Mouse (Mus musculus) ovary, postnatal 14 days (tissue): ENCODE data around the gene Isl1.
A peak's percentile ranks its signal among the peaks of the same experiment; 100 is the strongest.

ENCODE experiments used
- DNase-seq: peaks from one replicate; pipeline ENCODE4 v3.0.0; 2022; ENCODE audit warnings: low spot score

The Isl1 gene

DNA sequence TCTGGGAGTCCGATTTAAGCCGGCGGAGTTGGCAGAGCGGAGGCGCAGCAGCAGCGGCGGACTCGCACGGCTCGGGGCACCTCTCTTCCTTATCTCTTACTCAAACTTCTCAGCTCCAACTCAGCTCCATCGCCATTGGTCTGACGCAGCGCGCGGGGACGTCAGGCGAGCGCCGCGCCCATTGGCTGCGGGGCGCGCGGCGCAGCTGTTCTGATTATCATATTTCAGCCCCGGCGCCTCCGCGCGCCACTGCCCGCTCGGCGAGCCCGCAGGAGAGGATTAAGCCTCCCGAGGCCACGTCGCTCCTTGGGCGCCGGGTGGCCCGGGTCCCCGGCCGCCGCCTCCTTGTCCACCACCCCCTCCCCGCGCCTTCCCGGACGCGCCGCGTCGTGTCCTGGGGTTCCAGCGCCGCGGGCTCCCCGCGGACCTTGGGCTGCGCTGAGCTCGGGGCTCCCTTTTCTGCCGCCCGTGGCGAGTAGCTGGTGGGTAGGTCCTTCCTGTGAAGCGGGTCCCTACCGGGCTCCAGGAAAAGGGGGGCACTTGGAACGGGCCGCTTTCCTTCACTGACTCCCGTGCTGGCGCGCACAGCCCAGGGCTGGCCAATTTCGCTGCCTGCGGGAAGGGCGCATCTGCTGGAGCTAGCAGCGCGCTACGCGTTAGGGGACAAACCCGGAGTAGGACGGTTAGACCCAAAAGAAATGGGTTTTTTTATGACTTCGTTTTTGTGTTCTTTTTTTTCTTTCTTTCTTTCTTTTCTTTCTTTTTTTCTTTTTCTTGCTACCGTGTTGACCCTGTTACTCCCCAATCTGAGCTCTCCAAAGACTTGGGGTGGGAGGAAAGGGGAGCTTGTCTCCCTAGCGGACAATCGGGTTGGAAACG, at the start of gene Isl1:
Isl1 (minus strand) TSS at position 106 of the 879 bp plus-strand sequence.
- DNase-seq = peak; percentile 25

DNA sequence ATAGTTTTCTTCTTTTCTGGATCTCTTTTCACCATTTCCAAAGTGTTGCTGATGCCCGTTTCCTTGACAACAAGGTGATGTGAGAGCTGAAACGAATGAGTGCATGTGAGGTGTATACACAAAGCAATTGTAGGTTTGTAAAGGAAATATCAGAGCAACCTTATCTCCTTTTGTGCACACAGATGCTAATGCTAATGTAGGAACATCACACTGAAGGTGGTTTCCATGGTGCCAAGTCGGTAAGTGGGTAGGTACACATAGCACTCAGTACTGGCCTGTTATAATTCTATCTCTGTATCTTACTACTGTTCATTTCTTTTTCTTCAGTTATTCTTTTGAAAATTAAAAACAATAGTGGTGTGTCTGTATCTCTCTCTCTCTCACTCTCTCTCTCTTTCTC, 26.3 kb upstream of the Isl1 start:
- no peak for DNase-seq

- DNase-seq = no peak
Observed at GRCm38 (mm10) chr13:116313636-116314530, 4.4 kb upstream of the Isl1 start.

GRCm38 (mm10) chr13:116311871-116312720, 2.6 kb upstream of the Isl1 start:
- DNase-seq = no peak

- no peak for DNase-seq
Observed at GRCm38 (mm10) chr13:116311011-116311410, 1.5 kb upstream of the Isl1 start.

DNA sequence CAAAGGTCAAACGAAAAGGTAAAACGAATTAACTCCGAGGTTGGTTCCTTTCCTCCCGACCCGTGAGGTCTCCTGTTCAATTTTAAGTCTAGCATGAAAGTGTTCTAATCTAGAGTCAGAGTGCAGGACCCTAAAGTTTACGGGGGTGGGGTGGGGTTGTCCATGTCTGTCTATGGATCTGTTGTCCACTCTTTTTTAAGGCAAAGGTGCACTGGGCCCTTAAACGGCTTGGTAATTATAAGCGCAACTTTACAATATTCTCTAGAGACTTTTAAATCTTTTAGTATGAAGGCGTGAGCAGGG, 925 bp upstream of the Isl1 start:
- DNase-seq = no peak

DNA sequence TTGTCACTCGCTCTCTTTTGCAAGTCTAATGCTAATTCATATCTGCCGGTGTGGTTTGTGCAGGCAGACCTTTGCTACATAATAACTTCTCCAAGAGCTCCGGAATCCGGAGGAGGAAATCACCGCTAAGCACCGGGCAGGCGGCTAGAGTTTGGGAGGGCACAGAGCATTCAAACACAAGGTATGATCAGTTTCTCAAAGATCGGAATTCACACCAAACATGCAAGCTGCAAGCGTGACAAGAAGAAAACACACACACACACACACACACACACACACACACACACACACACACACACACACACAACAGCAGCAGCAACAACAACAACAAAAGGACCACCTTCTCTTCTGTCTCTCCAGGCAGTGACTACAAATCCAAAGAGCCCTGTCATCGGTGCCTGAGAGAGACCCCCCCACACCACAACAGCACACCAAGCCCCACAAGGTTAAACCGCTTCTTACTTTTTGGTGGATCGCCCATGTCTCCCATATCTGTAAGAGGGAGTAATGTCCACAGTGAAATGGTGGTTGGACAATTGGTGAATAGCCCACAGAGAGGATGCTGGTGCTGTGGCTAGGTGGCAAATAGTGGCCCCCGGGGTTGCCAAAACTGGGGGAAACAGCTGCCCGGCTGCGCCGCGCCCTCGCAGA, 431 bp downstream of the Isl1 start:
- no peak for DNase-seq

GRCm38 (mm10) chr13:116308121-116308932, 1.2 kb downstream of the Isl1 start:
- DNase-seq = no peak

DNA sequence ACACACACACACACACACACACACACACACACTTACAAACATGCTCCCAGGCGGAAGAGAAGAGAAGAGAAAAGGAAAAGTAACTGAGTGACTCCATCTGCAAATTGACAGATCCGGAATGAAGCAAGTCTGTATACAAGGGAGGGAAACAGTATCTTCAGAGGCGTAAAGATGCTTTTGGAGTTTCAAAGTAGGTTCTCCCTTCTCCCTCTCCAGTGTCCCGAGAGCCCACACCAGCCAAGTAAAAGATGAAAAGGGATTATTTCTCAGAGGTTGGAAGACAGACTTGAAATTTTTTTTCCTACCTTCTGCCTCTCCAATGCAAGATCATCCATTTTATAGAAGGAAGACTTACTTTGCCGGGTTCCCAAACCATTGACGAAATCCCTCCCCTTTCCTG, 2.9 kb downstream of the Isl1 start:
- no peak for DNase-seq

DNA sequence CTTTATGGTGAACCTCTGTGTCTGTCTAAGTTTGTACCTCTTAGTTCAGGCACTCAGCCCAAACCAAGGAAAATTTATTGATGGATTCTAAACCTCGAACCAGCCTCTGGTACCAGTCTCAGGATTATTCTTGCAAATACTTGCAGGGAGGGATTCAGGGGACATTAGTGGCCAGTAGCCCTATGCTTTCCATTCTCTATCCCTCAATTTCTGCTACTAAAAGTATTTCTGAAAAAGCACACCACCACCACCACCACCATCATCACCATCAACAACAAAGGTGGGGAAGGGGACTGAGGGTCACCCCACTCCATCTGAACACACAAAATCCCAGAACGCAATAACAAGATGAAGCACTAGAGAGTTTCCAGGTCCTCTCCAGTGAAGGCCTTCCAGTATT, 3.8 kb downstream of the Isl1 start:
- DNase-seq = no peak

GRCm38 (mm10) chr13:116304713-116305470, 4.6 kb downstream of the Isl1 start:
- no peak for DNase-seq

- no peak for DNase-seq
Observed at GRCm38 (mm10) chr13:116303766-116304165, 5.7 kb downstream of the Isl1 start.

DNA sequence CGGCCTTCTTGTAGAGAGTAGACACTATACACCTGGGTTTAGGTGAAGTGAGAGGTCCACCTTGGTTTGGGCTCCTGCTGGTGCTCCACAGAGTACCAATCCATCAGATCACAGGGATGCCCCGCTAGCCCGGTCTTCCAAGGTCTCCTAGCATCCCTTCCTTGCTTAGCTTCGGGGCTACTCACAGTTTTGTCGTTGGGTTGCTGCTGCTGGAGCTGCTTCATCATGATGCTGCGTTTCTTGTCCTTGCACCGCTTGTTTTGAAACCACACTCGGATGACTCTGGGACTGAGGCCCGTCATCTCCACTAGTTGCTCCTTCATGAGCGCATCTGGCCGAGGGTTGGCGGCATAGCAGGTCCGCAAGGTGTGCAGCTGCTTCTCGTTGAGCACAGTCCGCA, 6.6 kb downstream of the Isl1 start:
- DNase-seq = no peak

DNA sequence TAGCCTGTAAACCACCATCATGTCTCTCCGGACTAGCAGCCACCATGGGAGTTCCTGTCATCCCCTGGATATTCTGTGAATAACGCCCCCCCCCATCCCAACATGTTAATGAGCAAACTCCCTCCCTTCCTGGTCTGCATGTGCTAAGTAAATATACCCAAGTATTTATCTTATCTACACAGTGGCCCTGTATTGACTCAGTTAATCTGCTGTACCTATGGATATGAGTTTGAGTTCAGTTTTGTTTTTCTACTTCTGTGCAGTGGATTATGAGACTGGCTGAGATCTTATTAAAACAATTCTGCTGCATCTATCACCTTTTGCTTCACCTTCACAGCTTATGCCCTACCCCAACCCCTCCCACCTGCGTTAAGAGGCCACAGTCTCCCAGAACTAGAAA, 7.8 kb downstream of the Isl1 start:
- no peak for DNase-seq

DNA sequence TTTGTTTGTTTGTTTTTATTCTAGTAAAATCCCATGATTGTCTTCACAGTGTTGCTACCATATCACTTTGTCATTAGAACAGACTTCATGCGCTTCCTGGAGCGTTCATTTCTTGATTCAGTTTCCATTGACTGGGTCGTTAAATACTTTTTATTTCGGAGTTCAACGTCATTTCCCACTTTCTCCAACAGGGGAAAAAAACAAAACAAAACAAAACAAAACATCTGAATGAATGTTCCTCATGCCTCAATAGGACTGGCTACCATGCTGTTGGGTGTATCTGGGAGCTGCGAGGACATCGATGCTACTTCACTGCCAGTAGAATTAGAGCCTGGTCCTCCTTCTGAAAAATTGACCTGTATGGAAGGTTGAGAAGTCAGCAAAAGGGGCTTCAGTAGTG, 10.2 kb downstream of the Isl1 start:
- no peak for DNase-seq

- DNase-seq = no peak
Observed at GRCm38 (mm10) chr13:116298641-116299170, 10.8 kb downstream of the Isl1 start.

GRCm38 (mm10) chr13:116298001-116298400, 11.5 kb downstream of the Isl1 start:
- no peak for DNase-seq

GRCm38 (mm10) chr13:116297048-116297811, 12.3 kb downstream of the Isl1 start:
- DNase-seq = no peak

- no peak for DNase-seq
Observed at GRCm38 (mm10) chr13:116295401-116295800, 14.1 kb downstream of the Isl1 start.
